Mouse (Mus musculus): Measurements from ENCODE around the gene Trim11.

Gene Trim11

GRCm38 (mm10) chr11:58955868-58956257 is 22.0 kb upstream of the Trim11 start:
- DNase-seq (ENCODE audit: low spot score in 2 of 2): no peak

GRCm38 (mm10) chr11:58957226-58957914 is 20.5 kb upstream of the Trim11 start:
- DNase-seq (ENCODE audit: low spot score in 2 of 2): no peak

- DNase-seq (ENCODE audit: low spot score in 2 of 2): no peak
Observed at GRCm38 (mm10) chr11:58958536-58958935, 19.4 kb upstream of the Trim11 start.

- DNase-seq (ENCODE audit: low spot score in 2 of 2): no peak
Observed at GRCm38 (mm10) chr11:58959186-58959825, 18.6 kb upstream of the Trim11 start.

- DNase-seq (ENCODE audit: low spot score in 2 of 2): peak; percentile 72
Observed at GRCm38 (mm10) chr11:58959921-58960465, 17.9 kb upstream of the Trim11 start.

- DNase-seq (ENCODE audit: low spot score in 2 of 2): no peak
Observed at GRCm38 (mm10) chr11:58961364-58962177, 16.3 kb upstream of the Trim11 start.

GRCm38 (mm10) chr11:58963543-58963942 is 14.3 kb upstream of the Trim11 start:
- DNase-seq (ENCODE audit: low spot score in 2 of 2): no peak

DNA sequence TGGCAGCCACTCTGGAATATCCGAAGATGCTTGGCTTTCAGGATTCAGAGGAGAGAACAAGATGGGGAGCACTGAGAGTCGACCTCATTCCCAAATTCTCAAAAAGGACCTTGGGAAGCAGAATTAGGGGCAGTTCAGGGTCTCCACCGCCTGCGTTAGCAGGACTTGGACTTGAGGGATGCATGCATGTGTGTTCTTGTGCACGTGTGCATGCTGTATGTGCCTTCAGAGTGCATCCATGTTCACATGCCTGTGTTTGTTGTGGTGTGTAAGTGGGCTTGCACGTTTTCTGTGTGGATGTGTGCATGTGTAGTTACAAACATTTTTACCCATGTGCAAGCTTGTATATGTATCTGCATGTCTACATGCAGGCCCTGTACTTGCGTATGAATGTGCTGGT is 13.7 kb upstream of the Trim11 start:
- no peak for DNase-seq (ENCODE audit: low spot score in 2 of 2)

DNA sequence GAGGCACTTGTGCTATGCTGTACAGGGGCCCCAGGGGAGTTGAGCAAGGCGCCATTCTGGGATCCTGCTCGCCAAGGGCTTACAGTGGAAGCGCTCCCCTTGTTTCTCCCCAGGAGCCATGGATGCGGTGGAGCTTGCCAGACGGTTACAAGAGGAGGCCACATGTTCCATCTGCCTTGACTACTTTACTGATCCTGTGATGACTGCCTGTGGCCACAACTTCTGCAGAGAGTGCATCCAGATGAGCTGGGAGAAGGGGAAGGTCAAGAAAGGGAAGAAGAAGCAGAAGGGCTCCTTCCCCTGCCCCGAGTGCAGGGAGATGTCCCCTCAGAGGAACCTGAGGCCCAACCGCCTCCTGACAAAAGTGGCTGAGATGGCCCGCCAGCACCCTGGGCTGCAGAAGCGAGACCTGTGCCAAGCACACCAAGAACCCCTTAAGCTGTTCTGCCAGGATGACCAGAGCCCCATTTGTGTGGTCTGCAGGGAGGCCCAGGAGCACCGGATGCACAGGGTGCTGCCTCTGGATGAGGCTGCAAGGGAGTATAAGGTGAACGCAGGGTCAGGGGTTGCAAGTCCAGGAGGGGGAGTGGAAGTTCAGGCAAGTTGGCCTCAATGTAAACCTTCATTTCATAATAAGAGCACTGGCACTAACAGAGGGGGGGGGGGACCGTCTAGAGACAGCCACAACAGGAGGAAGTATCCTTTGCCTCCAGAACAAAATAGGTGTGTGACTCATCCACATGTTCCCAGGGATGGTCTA is 12.7 kb upstream of the Trim11 start:
- no peak for DNase-seq (ENCODE audit: low spot score in 2 of 2)

GRCm38 (mm10) chr11:58967346-58967745 is 10.5 kb upstream of the Trim11 start:
- DNase-seq (ENCODE audit: low spot score in 2 of 2): peak in 1 of 2 experiments; percentile 61

GRCm38 (mm10) chr11:58968551-58968950 is 9.3 kb upstream of the Trim11 start:
- DNase-seq (ENCODE audit: low spot score in 2 of 2): no peak

GRCm38 (mm10) chr11:58969027-58969426 is 8.9 kb upstream of the Trim11 start:
- no peak for DNase-seq (ENCODE audit: low spot score in 2 of 2)

GRCm38 (mm10) chr11:58969659-58970058 is 8.2 kb upstream of the Trim11 start:
- no peak for DNase-seq (ENCODE audit: low spot score in 2 of 2)

- DNase-seq (ENCODE audit: low spot score in 2 of 2): no peak
Observed at GRCm38 (mm10) chr11:58970831-58971530, 6.9 kb upstream of the Trim11 start.

- no peak for DNase-seq (ENCODE audit: low spot score in 2 of 2)
Observed at GRCm38 (mm10) chr11:58971796-58972195, 6.1 kb upstream of the Trim11 start.

DNA sequence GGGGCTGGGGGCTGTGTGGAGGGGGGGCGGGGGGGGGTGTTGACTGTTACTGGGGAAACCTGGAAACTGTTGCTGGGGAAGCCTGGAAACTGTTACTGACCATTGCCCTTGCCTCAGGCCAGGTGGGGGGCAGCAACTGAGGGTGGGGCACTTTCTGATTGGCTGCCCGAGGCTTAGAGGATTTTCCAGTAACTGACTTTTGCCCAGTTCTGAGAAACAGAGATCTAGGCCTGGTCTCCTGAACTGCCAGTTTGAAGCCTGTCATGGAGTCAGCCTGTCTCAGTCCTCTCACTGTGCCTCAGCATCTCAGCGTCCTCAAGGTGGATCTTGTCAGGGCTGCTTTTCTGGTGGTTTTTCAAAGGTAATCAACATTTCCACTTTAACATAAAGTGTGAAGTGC is 3.5 kb upstream of the Trim11 start:
- no peak for DNase-seq (ENCODE audit: low spot score in 2 of 2)

DNA sequence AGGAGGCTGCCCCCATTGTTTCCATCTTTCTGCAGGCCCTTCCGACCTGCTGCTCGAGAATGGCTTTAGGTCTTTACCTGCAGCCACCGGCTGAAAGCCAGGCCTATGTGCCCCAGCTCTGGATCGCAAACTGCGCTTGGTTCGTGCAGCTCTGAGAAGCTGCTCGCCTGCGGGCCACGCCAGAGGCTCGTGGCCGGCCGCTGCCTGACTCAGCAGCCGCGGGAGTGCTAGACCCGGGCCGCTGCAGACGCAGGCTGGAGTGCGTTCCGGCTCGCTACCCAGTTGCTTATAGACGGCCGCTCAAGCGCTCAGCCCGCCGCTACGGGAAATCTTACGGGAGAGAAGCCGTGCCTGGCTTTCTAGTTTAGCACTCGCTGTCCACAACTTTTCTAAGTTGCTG is 743 bp upstream of the Trim11 start:
- DNase-seq (ENCODE audit: low spot score in 2 of 2): peak in 1 of 2 experiments; percentile 52

DNA sequence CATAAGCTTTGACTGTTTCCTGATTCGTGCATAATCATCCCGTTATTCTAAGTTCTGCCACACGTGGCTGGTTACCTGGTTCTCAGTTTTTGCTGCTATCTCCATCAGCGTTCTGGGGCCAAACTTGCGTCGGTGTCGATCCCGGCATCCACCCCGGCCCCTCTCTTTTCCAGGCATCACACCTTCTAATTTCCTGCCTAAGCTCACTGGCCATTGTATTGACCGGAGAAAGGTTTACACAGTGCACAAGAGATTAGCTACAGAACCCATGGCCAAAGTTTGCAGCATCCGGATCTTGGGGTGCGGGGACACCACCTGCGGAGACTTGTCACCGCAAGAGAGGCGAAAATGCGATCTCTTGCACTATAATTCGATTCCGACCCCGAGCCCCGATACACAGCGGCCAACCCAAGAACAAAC is 276 bp upstream of the Trim11 start:
- DNase-seq (ENCODE audit: low spot score in 2 of 2): no peak

DNA sequence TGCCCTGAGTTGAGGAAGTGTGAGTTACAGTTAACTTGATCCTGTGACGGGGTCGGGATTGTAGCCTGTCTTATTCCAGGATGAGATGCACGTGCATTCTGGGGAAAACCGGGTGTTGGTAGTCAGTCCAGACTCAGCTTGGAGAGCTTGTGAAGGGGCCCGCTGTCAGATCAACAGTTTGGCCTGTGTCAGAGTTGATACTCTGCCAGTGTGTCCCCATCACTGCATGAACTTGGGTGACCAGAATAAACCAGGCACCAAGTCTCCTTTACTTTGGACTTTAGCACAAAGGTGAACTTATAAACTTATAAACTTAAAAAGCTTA is 775 bp downstream of the Trim11 start:
- no peak for DNase-seq (ENCODE audit: low spot score in 2 of 2)

GRCm38 (mm10) chr11:58979183-58979582 is 1.3 kb downstream of the Trim11 start:
- DNase-seq (ENCODE audit: low spot score in 2 of 2): no peak

DNA sequence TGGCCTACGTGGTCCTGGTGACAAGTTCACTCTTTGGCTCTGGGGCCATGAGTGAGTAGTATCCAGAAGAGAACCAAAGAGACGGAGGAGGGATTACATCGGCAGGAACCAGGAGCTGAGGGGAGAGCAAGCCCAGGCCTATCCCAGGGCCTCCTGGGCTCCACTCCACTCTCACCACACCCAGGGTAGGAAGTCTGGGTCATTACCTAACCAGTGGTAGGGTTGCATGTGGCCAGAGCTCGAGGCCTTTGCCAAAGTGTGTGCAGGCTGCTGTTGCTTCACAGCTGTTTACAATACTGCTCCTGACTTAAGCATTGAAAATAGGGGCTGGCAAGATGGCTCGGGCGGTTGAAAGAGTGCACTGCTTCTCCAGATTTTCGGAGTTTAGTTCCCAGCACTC is 1.8 kb downstream of the Trim11 start:
- no peak for DNase-seq (ENCODE audit: low spot score in 2 of 2)

Data from spleen, postnatal 14 days (tissue).